Mouse (Mus musculus) frontal cortex, postnatal 25 days (tissue): ENCODE measurements around the gene Lrrc9.

Experiments used
- DNase-seq, 2 experiments: peaks; one replicate each; pipeline ENCODE4 v3.0.0; 2022; ENCODE audit warnings: low spot score in 2 of 2

Lrrc9 gene

GRCm38 (mm10) chr12:72476773-72477450 is 35.2 kb downstream of the Lrrc9 start:
- no peak for DNase-seq

- DNase-seq: no peak
These were observed 40.6 kb downstream of the Lrrc9 start for GRCm38 (mm10) chr12:72482226-72482625.

GRCm38 (mm10) chr12:72484872-72485271 is 43.2 kb downstream of the Lrrc9 start:
- no peak for DNase-seq

- no peak for DNase-seq
These were observed 45.8 kb downstream of the Lrrc9 start for GRCm38 (mm10) chr12:72487498-72487897.

- no peak for DNase-seq
These were observed 48.3 kb downstream of the Lrrc9 start for GRCm38 (mm10) chr12:72489995-72490394.

GRCm38 (mm10) chr12:72491063-72491719 is 49.5 kb downstream of the Lrrc9 start:
- DNase-seq: no peak

DNA sequence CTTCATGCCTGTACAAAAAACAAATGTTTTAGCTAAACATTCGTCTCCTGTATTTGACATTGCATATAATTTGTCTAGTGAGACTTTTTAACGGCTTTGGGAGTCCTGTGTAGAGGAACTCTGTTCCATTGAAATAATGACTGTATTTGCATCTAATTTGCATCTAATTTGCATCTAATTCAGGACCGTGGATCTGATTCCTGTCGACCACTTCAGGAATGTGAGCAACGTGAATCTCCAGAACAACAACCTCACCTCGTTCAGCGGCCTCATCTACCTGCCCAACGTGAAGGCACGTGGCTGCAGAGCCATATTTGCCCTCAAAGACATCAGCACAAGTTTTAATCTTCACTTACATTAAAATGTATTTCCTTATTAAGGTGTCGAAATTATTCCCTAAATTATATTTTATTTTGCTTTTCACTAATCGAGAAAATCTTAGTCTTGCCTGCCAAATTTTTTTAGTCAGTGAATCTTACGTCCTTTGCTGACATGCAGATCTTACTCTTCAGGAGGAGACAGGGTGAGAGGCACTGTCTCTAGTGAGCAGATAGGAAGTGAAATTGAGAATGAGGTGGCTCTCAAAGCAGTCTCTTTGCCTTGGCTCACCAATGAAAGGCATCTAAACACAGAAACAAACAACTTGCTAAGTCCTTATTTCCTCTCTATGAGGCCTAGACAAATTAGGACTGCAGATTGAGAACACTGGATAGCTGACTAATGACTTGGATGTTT is 55.4 kb downstream of the Lrrc9 start:
- no peak for DNase-seq

DNA sequence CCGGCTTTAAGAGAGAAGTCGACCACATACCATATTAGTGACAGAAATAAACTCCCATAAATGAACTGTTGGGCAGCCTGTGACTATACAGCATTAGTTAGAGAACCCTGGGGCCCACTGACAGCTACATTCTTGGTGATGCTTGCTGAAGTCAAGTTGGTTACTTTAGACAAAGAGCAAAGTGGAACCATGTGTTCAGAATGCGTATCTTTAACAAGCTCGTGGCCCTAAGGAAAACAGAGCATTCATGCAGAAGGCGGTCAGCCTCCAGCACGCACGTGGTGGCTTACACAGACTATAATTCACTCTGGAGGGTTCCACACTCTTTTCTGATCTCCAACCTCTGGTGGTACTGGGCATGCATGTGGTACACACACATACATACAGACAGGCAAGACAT is 67.9 kb downstream of the Lrrc9 start:
- no peak for DNase-seq

DNA sequence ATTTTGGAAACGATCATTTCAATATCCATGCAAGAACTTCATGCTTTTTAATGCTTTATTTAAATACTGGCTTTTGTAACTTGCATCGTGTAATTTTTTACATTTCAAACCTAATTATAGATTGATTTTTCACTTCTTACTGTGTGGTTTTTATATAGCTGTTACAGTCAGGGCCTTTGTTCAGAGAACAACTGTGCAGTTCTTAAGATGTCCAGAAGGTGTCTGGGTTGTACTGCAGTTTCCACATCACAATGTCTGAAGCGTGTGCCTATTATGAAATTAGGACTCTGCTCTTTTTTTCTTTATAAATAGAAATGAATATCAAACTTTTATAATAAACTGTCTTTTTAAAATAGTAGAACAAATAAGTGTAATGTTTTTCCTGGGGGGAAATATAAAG is 73.8 kb downstream of the Lrrc9 start:
- DNase-seq: no peak

GRCm38 (mm10) chr12:72518114-72518728 is 76.6 kb downstream of the Lrrc9 start:
- DNase-seq: no peak

DNA sequence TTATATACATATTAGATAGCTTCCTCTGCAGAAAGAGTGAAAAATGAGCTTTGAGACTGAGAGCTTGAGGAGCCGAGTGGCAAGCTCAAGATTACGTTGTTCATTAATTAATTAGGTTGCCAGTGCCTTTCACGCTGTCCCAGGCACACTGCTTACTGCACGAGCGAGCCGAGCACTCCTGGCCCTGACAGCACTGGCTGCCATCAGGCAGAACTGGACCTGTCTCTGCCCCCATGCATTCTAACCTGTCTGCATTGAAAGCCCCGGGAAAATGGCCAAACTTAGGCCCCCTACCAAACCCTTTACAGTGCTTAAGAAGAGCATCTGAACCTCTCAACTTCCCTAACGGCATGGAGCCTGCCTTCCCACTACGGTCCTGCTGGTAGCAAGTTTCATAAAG is 77.7 kb downstream of the Lrrc9 start:
- no peak for DNase-seq

DNA sequence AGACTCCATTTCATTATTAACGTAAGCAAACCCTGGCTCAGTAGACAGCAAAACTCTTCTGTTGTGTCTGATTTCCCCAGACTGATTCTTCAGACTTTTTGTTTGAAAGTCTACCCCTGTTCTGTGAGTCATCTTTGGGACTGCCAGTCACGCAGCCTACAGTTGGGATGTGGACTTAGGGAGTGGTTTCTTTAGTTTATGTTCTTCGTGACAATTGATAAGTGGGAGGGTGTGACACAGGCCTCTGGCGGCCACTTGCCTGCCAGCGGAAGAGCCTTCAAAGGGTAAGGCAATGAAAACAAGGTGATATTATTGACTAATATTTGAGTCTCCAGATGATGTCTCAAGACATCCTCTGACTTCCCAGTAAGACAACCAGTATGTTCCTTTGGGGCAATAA is 78.2 kb downstream of the Lrrc9 start:
- no peak for DNase-seq

GRCm38 (mm10) chr12:72520645-72521044 is 79.0 kb downstream of the Lrrc9 start:
- DNase-seq: peak in 1 of 2 experiments; percentile 56

DNA sequence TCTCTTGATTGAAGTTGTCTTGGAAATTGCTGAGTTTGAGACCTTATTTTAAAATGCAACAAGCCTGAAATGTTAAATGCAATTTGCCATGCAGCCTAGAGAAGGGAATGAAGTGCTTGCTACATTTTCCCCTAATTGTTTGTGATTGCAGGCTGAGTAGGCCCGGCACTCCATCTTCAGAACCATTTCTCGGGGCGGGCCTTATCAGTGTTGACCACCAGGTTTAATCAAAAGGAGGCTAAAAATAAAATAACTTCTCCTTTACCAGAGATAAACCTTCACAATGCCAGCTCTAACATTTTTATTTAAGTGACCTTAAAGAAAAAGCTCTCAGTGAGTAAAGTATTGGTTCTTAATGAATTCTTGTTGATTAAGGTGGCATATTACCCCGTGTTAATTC is 83.9 kb downstream of the Lrrc9 start:
- DNase-seq: no peak

DNA sequence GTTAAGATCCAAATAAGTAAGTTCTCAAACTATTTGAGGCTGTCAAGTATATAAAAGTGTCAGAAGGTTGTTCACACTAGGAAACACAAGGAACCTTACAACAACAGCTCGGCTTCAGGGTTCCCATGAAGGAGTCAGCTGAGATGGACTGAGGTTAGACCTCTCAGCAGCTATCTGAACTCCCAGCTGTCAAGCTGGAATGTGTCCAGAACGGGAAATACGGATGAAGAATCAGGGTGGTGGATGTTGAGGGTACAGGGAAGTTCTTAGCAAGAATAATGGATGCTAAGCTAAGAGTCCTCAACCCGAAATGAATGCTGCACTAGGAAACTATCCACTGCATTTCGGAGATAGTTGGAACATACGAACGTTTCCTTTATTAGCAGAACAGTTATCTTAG is 90.6 kb downstream of the Lrrc9 start:
- no peak for DNase-seq

GRCm38 (mm10) chr12:72533986-72534385 is 92.3 kb downstream of the Lrrc9 start:
- no peak for DNase-seq

DNA sequence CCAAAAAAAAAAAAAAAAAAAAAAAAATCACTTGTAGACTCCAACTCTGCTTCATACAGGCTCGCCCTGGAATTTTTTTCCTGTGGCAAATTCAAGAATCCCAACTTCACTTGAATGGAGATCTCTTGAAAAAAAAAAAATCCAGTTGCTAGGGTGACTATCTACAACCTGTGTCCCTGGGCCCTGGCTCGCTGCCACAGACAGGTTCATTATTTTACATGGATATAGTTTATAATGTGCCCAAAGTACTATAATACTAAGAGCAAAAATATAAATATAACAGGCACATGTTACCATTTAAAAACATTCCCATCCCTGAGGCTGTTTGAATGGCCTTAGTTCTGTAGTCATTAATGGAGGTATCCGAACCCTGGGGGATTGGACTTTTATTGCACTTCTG is 93.9 kb downstream of the Lrrc9 start:
- no peak for DNase-seq

DNA sequence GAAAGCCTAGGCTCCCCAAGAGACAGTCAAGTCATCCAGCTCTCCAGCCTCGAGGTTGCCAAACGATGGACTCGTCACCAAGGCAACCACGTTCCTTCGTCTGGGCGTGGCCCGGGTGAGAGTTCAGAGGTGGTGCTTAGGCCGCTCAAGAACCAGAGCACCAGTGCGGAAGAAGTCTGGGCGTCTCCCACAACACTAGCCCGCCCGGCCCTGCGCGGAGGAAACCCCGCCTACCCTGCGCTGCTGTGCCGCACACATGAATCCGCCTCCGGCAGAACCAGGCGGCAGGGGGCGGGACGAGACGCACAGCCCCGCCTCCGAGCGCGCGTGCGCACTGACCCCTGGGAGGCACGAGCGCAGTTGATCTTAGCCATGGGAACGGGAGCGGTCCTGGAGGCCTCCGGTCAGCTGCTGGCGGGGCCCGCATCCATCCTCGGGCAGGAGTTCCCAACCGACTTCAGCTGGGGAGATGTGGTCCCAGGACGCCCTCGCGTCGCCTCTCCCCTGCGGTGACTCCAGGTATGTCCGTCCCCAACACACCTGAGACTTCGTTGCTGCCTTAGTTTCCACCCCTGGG is 94.4 kb downstream of the Lrrc9 start, which contains the start of gene Pcnx4:
Gene Pcnx4, plus strand, starts transcription at position 363 of the 577 bp plus-strand sequence.
- peak; percentile 88 to 91 for DNase-seq

DNA sequence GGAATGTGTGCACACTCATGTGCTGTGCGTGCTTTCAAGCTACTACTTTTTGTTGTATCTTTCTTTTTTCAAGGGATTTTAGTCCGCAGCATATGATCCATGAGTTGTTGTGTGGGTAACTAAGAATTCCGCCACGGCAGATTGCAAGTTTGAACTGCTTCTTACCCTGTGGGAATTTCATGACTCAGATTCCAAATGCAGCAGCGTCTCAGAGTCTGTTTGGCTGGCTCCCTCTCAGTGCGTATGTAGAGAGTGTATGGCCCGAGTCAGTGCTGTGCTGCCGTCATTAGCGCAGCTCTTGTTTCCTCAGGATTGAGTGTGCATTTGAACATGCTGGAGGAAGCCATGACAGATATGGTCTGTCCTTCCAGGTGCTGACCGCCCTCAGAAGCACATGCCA is 96.9 kb downstream of the Lrrc9 start:
- DNase-seq: peak in 1 of 2 experiments; percentile 18

GRCm38 (mm10) chr12:72554347-72554746 is 112.7 kb downstream of the Lrrc9 start:
- no peak for DNase-seq

DNA sequence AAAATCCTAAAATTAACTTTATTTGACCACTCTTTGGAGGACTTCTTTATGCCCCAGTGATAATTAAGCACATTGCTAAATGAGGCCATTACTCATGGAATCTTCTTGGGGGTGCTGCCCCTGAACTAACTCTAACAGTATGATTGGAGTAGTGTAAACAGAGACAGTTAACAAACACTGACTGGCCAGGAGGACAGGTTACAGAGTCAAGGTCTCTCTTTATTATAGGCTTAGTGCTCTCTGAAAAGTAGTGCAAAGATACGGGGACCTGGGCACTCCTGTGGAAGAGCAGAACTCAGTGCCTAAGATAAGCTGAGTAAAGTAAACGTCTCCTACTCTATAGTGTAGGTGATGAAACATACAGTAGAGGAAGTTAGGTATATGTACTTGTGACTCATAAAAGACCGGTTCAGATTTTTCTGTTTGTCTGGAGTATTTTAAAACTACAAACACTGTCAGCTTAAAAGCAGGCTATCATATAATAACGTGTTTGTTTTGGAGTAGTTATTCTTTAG is 122.7 kb downstream of the Lrrc9 start:
- DNase-seq: no peak
